Mouse (Mus musculus) skeletal muscle tissue, adult 2 months (tissue): Measurements from ENCODE around the gene Twf2.
"Not testable (repeated sequence)": the region's sequence is repeated elsewhere in the genome, so short reads cannot be mapped to it uniquely, and the experiment has no call there.

Experiments used
- DNase-seq: peaks from one replicate; pipeline ENCODE4 v3.0.0-alpha.2; 2012; ENCODE audit warnings: low read depth, low spot score

The Twf2 gene

DNA sequence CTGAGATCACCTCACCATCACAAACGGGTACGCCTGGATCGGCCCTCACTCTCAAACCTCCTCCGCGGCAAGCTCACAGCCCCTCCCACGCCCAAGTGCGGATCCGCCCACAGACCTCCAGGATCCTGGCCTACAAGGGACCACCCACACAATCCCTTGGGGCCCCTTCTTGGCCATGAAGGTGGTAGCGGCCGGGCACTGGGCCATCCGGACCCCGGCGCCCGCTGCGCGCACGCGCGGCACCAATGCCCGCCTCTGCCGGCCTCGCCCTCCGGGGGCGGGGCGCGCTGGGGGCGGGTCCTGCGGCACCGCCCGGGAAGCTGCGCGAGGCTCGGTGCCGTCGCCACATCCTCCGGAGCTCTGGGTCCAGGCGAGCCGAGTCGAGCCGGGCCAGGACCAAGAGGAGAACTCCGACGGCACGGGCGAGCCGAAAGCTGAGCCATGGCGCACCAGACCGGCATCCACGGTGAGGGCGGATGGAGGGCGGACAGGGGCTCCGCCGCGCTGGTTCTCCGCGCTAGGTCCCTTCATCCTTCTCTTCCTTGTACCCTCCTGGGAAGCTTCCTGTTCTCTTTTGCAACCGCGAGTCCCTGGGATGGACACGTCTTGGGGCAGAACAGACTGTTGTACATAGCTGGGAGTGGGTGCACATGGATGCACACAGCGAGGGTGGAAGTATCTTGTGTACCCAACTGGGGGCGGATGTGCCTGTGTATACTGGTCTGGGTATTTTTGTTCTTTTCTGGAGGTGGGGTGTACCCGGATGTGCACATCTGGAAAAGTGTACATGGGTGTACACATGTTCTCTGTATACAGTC lies at the start of gene Twf2:
Gene Twf2, plus strand, starts transcription at position 290 of the 818 bp plus-strand sequence.
- DNase-seq = peak; percentile 87

DNA sequence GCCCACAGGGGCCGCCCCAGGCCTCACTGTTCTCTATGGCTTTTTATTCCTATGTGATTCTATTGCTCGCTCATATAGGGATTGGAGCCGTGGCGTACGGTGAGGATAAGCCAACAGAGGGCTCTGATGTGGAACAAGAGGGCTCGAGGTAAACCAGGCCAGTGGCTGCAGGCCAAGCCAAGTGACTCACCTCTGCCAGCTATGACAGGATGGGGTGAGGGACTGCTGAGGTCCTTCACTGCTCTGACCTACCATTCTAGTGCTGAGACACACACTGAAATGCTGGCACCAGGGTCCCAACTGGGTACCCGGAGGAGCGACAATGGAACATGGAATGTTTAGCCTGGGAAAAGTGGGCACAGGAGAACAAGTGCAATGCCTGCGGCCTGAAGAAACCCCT lies 48.8 kb upstream of the Twf2 start:
- no peak for DNase-seq

DNA sequence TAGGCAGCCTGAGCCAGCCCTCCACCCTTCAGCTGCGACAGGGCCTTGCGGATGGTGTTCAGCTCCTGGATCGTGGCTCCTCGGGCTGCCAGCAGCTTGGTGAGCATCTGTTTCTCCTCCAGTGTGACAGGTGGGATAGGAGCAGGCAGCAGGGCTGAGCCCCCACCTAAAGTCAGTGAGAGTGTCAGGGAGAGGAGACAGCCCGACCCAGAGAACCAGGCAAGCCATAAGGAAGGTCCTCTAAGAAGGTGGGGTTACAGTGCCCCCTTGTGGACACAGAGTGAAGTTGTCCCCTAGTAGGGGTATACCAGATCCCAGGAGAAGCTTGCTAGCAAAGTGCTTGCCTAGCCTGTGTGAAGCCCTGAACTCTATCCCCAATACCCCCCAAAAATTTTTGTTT lies 46.5 kb upstream of the Twf2 start:
- DNase-seq = no peak

DNA sequence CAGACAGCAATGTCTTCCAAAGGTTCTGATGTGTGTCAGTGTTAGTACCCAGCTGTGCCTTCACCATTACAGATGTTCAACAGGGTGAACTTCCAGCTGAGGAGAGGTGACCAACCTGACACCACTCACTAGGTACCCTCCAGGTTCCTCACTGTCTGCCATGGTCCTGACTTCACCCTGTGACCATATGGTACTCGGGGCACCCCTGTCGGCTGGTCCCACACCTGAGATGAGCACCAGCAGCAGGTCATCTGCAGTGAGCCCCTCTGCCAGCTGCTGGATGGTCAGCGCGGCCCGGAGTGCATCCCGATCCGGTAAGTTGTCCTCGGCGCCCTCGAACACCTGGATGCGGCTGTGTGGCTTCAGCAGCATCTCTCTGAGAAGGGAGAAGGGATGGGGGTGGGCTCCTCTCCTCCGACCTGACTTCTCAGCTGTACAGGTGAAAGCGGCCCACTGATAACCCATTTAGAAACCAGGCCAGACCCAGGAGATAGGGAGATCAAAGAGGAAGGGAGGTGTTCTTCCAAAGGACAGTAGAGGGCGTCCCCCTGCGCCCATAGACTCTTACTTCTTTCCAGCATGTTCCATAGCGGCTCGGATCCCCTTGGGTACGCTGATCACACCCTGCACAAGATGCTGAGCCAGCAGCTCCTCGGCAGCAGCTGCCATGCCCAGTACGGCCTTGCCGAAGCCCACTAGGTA lies 45.8 kb upstream of the Twf2 start:
- no peak for DNase-seq

DNA sequence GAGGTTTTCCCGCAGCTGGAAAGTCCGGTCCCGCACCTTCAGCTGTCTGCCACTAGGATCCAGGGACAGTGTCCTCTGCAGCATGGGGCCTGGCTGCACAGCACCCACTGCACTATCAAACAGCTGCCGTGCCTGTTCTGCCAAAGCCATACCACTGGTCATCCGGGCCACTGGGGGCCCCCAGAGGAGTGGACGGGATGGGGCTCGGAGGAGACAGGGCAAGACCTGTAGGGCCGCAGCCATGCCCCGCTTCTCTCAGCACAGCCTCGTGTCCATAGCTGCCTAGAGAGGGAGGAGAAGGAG lies 45.3 kb upstream of the Twf2 start:
- DNase-seq = no peak

DNA sequence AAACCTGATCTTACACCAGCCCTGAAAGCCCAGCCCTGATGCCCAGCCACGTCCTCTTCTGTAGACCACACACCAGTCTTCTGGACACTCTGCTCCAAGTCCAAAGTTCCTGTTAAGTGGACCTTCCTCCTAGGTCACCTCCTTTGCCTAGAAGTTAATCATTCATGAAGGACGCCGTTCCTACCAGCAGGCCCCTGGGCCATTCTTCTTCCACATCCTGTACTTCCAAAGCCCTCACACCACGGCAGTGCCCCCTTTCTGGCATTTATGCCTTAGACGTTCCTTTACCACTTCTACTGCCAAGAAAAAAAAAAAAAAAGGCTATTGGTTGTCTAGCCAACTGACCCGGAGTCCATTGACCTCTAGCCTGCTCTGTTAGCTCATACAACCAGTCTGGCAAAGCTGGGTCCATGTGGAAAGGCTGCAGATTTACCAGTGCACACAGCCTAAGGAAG lies 44.8 kb upstream of the Twf2 start, which contains the start of gene Glyctk:
Gene Glyctk, minus strand, starts transcription at position 102 of the 455 bp plus-strand sequence.
- no peak for DNase-seq

DNA sequence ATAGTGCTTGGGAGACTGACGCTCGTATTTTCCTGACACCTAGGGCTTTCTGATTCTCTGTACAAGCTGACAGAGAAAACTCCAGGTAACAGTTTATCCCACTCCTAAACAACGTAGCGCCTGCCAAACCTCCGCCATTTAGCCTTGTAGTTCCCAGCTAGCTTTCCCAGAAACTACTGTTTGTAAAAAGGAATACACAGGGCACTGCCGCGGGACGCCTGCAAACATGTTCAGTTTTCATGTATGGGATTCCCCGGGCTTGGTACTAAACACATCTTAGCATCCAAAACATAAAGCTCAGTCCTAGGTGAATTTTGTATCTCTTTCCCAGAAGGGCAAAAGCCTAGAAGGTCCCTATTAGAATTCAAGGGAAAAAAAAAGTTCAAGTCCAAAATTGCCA lies 43.7 kb upstream of the Twf2 start:
- no peak for DNase-seq

DNA sequence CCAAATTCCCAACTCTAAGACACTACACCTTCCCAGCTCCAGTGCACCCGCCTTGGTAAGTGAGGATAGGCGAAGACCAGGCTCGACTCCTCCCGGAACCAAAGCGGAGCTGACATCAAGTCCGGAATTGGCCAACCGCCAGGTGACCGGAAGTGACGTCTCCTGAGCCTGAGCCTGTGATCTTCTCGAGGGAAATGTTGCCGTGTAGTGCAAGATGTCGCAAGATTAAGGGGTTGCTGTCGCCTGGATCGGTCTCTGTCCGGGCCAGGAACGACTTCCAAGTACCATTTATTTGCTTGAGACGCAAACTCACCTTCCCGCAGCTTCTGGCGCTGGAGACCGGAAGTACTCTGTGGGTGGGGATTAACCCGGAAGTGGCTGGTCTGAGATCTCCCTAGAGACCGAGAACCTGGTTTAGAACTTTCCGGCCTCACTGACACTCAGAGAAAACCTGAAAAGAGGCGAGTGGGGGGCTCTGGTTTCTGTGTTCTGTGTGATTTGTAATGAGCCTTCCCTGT lies 43.1 kb upstream of the Twf2 start:
- DNase-seq = peak; percentile 97

DNA sequence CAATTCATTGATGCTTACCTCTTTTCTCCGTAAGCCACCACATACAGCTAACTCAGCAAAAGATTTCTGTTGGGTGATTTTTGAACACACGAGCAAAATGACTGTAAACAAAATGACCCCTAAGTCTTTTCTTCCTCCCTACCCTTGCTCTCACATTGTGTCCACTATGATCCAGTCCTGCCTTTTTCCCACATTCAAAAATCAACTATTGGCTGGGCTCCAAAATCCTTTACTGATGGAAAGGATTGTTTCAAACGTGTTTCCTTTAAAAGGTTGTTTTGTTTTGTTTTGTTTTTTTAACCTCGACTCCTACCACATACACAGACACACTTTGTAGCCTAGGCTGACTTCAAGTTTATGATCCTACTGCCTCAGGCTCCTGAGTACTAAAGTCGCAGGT lies 42.5 kb upstream of the Twf2 start:
- no peak for DNase-seq

DNA sequence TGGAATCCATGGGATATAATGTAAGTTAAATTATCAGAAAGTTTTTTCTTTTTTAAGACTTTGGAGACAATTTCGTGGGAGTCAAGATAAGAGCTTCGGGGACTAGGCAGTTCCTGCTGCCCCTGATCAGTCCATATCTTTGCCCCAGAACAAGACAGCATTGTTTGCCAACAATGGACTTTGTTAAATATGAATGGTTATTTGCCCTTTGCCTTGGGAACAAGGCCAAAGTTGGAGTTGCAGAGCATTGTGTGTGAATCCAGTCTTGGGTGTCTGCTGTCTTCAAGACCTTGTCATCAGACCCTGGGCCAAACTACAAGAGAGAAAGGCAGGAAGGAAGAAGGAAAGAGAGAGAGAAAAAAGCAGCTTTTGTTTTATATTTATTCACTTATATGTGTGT lies 36.2 kb upstream of the Twf2 start:
- no peak for DNase-seq

DNA sequence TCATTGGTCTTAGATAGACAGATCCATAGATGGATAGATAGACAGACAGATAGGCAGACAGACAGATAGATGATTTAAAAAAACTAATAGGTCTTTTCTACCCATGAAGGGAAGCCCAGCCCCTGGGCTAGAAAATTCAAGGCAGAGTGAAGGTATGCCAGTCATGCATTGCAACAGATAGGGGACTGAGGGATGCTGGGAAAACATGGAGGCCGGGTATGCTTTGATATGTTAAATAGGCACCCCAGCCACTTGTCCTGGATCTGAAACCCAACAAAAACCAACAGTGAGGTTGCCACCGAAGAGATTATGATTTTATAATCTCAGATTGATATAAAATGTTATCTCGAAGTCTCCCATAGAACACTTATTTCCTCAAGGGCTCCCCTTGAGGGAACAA lies 35.7 kb upstream of the Twf2 start:
- no peak for DNase-seq

DNA sequence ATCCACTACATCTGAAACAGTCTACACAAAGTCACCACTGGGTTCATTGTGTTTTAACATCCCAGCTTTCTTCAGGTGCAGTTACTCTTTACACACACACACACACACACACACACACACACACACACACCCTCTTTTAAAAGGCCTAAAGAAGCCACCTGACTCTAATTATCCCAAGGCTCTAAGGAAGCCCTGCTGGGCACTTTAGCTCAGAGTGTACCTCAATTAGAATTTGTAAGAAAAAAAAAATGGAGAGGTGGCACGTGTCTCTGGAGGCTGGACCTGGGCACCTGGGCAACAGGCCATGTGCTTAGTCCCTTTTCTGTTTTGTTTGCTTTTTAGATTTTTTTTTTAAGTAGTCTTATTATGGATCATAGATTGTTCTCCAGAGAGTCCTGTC lies 35.2 kb upstream of the Twf2 start:
- DNase-seq = no peak

DNA sequence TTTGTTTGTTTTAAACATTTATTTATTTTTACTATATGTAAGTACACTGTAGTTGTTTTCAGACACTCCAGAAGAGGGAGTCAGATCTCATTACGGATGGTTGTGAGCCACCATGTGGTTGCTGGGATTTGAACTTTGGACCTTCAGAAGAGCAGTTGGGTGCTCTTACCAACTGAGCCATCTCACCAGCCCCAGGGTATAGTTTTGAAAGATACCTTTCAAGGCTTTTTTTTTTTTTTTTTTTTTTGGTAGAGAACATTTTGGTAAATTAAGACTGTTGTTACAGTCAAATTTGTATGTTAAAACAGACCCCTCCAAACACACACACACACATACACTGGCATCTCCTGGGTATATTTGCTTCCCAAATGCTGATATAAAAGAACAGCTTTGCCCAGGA lies 33.9 kb upstream of the Twf2 start:
- not testable (repeated sequence) for DNase-seq

DNA sequence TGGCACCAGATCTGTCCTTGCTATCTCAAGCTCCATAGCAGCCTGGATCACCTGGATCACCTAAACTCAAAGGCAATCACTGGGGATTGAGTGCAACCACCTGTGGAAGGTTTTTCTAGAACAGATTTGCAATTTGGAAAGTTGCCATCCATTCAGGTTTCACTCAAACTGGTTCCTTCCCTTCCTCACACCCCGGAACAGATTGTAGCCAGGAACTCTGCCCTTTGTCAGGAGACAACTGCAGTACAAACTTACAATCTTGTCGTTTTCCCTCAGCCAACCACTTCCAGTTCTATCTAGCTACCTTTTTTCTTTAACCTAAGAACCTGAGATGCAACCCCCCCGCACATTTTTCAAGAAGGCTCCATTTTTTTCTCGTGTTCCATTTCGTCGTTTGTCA lies 33.0 kb upstream of the Twf2 start:
- no peak for DNase-seq

DNA sequence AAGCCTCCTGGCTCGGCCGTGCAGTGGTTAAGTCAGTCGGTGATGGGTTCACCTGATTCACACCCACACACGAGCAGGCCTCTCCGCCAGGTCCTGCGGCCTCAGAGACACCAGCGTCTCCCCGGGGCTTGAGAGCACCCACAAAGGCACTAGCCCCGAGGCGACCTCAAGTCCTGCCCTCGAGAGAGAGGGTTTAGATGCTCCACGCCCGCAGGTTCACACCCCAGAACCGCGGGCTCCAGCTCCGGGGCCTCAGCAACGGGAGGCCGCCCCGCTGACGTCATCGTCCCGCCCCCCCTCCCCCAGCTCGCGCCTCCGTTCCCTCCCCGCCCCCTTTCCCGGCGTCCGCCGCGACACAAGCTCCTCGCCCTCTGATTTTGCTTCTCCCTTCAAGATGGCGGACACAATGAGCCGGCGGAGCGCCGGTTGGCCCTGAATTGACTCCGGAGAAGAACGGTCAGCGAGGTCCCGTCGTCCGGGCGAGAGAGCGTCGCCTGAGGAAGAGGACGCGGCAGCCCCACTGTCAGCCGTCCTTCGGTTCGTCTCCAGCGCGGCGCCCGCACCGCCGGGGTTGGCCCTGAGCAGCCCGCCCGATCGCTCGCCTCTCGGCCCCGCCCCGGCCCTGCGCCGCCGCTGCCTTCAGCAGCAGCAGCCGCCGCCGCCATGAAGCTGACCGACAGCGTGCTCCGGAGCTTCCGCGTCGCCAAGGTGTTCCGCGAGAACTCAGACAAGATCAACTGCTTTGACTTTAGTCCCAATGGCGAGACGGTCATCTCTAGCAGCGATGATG lies 32.2 kb upstream of the Twf2 start, which contains the start of gene Wdr82:
Gene Wdr82, plus strand, starts transcription at position 373 of the 790 bp plus-strand sequence.
- DNase-seq = peak; percentile 91

DNA sequence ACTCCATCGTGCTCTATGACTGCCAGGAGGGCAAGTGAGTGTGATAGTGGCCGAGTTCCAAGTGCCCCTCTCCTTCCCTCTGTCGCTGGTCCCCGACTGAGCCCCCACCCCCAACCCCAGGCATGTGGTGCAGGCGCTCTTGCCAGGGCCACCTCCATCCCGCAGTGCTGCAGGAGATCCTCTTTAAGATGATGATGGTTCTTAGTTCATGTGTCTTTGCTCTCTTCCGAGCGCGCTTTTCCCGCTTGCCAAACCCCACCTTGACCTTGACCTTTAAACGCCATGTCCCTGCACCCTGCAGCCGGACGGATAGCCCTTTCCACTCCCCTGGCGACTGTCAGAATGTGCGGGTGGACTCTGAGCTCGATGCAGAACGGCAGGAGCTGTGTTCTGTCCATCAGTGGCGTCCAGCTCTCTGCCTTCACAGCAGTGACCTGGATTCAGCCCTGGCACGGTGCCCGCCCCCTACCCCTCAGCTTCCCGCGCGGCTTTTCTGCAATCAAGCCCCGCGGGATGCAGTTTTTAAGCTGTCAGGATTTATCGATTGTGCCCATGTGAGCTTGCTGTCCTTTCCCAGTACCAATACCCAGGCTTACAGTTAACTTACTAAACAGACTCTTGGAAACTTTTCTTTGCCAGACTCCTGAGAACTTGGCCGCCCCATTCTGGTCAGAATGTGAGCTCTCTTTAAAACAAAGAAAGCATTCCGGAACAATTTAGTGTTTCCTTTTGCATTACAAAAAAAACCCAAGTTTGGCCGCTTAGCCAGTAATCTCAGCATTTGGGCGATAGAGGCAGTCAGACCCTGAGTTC lies 31.4 kb upstream of the Twf2 start:
- peak; percentile 46 for DNase-seq

DNA sequence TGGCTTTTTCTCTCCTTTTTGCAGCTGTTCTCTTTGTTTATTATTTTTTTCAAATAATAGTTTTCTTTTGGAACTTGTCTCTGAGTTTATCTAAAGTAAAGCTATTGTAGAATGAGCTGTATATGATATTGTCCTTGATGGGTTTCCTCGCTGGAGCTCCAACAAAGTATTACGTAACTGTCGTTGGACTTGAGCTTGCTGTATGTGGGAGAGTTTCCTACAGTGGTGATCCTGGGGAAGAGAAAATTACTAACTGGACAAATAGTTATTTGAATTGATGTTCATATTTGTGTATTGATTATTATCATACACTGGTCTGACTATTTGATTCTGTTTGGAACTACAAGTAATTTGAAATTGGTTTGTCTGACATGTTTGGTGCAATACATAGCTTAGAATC lies 30.4 kb upstream of the Twf2 start:
- DNase-seq = no peak

DNA sequence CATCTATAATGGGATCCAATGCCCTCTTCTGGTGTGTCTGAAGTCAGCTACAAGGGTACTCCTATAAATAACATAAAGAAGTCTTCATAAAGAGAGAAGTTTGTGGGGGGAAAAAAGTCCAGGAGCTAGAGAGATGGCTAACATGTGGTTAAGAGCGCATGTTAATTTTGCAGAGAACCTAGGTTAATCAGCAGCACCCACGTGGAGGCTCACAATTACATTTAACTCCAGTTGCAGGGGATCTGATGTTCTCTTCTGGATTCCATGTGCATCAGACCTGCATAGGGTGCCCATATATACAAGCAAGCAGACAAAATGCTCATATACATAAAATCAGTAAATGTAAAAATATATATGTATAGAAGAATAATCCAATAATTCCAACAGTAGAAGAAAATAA lies 29.5 kb upstream of the Twf2 start:
- DNase-seq = no peak

DNA sequence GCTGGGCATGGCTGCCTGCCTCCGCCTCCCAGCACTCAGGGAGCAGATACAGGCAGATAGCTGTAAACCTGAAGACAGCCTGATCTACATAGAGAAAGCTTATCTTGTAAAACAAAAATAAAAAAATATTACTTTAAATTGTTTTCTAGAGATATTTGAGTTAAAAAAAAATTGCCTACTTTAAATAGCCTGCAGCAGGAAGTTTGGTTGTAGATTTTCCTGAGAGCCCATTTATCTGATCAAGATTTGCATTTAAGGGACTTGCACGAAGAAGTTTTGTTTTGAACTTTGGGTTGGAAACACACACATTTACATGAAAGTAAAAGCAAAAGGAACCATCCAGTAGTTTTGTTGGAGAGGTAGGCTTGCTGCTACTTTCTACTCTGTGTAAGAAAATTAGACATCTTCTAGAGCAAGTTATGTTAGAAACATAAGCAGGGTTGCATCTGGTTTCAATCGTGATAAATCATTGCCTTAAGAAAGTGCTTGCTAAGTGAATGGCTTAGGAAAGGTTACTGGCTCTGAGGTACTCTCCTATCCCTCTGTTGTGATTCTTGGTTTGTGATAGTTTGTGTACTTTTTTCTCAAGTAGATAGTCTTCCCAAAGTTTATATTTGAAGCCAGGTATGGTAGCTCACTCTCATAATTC lies 27.2 kb upstream of the Twf2 start:
- DNase-seq = no peak

DNA sequence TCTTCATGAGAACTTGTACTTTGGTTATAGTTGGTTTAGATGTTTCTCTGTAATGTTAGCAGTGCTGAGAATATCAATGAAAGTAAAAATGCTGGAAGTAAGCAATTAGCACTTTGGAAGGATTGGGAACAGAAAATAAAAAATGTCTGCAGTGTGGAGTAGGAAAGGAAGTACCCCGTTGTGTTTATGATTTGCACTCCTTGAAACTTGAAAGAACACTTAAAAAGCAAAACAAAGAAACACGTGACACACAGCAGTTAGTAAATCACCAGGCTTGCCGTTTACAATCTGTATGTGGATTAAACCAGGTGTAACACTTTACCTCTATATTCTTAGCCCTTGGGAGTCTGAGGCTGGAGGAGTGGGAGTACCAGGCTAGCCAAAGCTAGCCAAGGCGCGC lies 26.1 kb upstream of the Twf2 start:
- no peak for DNase-seq

DNA sequence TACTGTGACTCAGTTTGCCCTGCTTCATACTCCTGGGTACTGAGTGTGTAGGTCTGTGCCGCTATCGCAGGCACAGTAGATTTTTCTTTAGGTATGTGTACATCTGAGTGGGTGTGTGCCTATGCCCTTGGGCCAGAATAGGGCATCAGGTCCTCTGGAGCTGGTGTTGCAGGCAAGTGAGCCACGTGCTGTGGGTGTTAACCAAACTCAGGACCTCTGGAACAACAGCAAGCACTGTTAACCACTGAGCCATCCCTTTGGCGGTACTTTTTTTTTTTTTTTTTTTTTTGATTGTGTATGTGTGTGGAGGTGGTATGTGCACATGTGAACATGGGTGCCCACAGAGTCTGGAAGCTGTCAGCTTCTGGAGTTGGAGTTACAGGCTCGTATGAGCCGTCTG lies 25.1 kb upstream of the Twf2 start:
- DNase-seq = no peak
